Mouse (Mus musculus): Measurements from ENCODE around the gene Ercc6l2. TPM values are rescaled to one million over a fixed set of nuclear protein-coding genes. Genes with fewer than 3 reads are reported as not detected.
A peak's percentile ranks its signal among the peaks of the same experiment; 100 is the strongest.

Gene Ercc6l2
- polyA plus RNA-seq, 1 experiment: 2.0 TPM

- TF ChIP-seq CTCF (IDR thresholded peaks at IDR 0.05; ENCODE audit: extremely low read depth, insufficient read depth, insufficient read length, insufficient replicate concordance) (no peak), POLR2A (IDR thresholded peaks at IDR 0.05; ENCODE audit: low read depth, low read length) (no peak)
- 75% methylated on average over 7 of the region's 7 CpGs for WGBS
- H3K4me1 ChIP-seq (ENCODE audit: control insufficient read depth, insufficient read depth, insufficient read length): no peaks in the 10 kb centered on the region
Measured at GRCm38 (mm10) chr13:63793345-63794308, 21.4 kb upstream of the Ercc6l2 start.

GRCm38 (mm10) chr13:63798677-63799076 is 16.4 kb upstream of the Ercc6l2 start:
- no peak for DNase-seq (ENCODE audit: low read depth in 1 of 2, low spot score in 2 of 2)
- Histone ChIP-seq H3K4me1 (ENCODE audit: control insufficient read depth, insufficient read depth, insufficient read length) (no peaks in the 10 kb centered on the region), H3K36me3 (ENCODE audit: control insufficient read depth, insufficient read depth, low read length) (no peaks in the 10 kb centered on the region), H3K27me3 (ENCODE audit: control insufficient read depth, insufficient read depth, low read length) (no peaks in the 10 kb centered on the region), H3K4me3 (ENCODE audit: extremely low read depth, insufficient read depth, insufficient read length) (no peak overlapping the region), H3K27ac (ENCODE audit: insufficient read depth, low read length) (no peak overlapping the region)
- WGBS: 84% methylated on average over 3 of the region's 3 CpGs
- TF ChIP-seq CTCF (IDR thresholded peaks at IDR 0.05; ENCODE audit: extremely low read depth, insufficient read depth, insufficient read length, insufficient replicate concordance) (no peak), POLR2A (IDR thresholded peaks at IDR 0.05; ENCODE audit: low read depth, low read length) (no peak)

More at GRCm38 (mm10) chr13:63793345-63794308, 21.4 kb upstream of the Ercc6l2 start:
- H3K4me3 ChIP-seq (ENCODE audit: extremely low read depth, insufficient read depth, insufficient read length): no peak overlapping the region
- no peak overlapping the region for H3K27ac ChIP-seq (ENCODE audit: insufficient read depth, low read length)
- H3K36me3 ChIP-seq (ENCODE audit: control insufficient read depth, insufficient read depth, low read length): no peaks in the 10 kb centered on the region
- H3K27me3 ChIP-seq (ENCODE audit: control insufficient read depth, insufficient read depth, low read length): no peaks in the 10 kb centered on the region
- no peak for DNase-seq (ENCODE audit: low read depth in 1 of 2, low spot score in 2 of 2)

GRCm38 (mm10) chr13:63799940-63800339 is 15.1 kb upstream of the Ercc6l2 start:
- 71% methylated on average over 1 of the region's 1 CpGs for WGBS
- Histone ChIP-seq H3K36me3 (ENCODE audit: control insufficient read depth, insufficient read depth, low read length) (no peaks in the 10 kb centered on the region), H3K4me1 (ENCODE audit: control insufficient read depth, insufficient read depth, insufficient read length) (no peaks in the 10 kb centered on the region), H3K4me3 (ENCODE audit: extremely low read depth, insufficient read depth, insufficient read length) (no peak overlapping the region), H3K27ac (ENCODE audit: insufficient read depth, low read length) (no peak overlapping the region), H3K27me3 (ENCODE audit: control insufficient read depth, insufficient read depth, low read length) (no peaks in the 10 kb centered on the region)
- TF ChIP-seq CTCF (IDR thresholded peaks at IDR 0.05; ENCODE audit: extremely low read depth, insufficient read depth, insufficient read length, insufficient replicate concordance) (no peak), POLR2A (IDR thresholded peaks at IDR 0.05; ENCODE audit: low read depth, low read length) (no peak)
- no peak for DNase-seq (ENCODE audit: low read depth in 1 of 2, low spot score in 2 of 2)

- no peaks in the 10 kb centered on the region for H3K36me3 ChIP-seq (ENCODE audit: control insufficient read depth, insufficient read depth, low read length)
- H3K4me1 ChIP-seq (ENCODE audit: control insufficient read depth, insufficient read depth, insufficient read length): no peaks in the 10 kb centered on the region
- DNase-seq (ENCODE audit: low read depth in 1 of 2, low spot score in 2 of 2): no peak
- no peak for TF ChIP-seq CTCF (IDR thresholded peaks at IDR 0.05; ENCODE audit: extremely low read depth, insufficient read depth, insufficient read length, insufficient replicate concordance)
- TF ChIP-seq POLR2A (IDR thresholded peaks at IDR 0.05; ENCODE audit: low read depth, low read length): no peak
- H3K27ac ChIP-seq (ENCODE audit: insufficient read depth, low read length): no peak overlapping the region
- no peaks in the 10 kb centered on the region for H3K27me3 ChIP-seq (ENCODE audit: control insufficient read depth, insufficient read depth, low read length)
- H3K4me3 ChIP-seq (ENCODE audit: extremely low read depth, insufficient read depth, insufficient read length): no peak overlapping the region
- 89% methylated on average over 1 of the region's 1 CpGs for WGBS
Measured at GRCm38 (mm10) chr13:63801289-63801688, 13.8 kb upstream of the Ercc6l2 start.

GRCm38 (mm10) chr13:63807233-63807632 is 7.8 kb upstream of the Ercc6l2 start:
- no peaks in the 10 kb centered on the region for H3K36me3 ChIP-seq (ENCODE audit: control insufficient read depth, insufficient read depth, low read length)
- WGBS: 78% methylated on average over 1 of the region's 1 CpGs
- no peaks in the 10 kb centered on the region for H3K27me3 ChIP-seq (ENCODE audit: control insufficient read depth, insufficient read depth, low read length)
- peaks cover 3% of the 10 kb centered on the region; the same call in 1 of the 2 replicates for H3K4me1 ChIP-seq (ENCODE audit: control insufficient read depth, insufficient read depth, insufficient read length)
- H3K27ac ChIP-seq (ENCODE audit: insufficient read depth, low read length): no peak overlapping the region
- DNase-seq (ENCODE audit: low read depth in 1 of 2, low spot score in 2 of 2): no peak
- no peak overlapping the region for H3K4me3 ChIP-seq (ENCODE audit: extremely low read depth, insufficient read depth, insufficient read length)
- no peak for TF ChIP-seq CTCF (IDR thresholded peaks at IDR 0.05; ENCODE audit: extremely low read depth, insufficient read depth, insufficient read length, insufficient replicate concordance)
- no peak for TF ChIP-seq POLR2A (IDR thresholded peaks at IDR 0.05; ENCODE audit: low read depth, low read length)

- 32% methylated on average over 3 of the region's 3 CpGs for WGBS
- H3K4me1 ChIP-seq (ENCODE audit: control insufficient read depth, insufficient read depth, insufficient read length): peaks cover 3% of the 10 kb centered on the region; the same call in 1 of the 2 replicates
- no peaks in the 10 kb centered on the region for H3K36me3 ChIP-seq (ENCODE audit: control insufficient read depth, insufficient read depth, low read length)
- DNase-seq (ENCODE audit: low read depth in 1 of 2, low spot score in 2 of 2): peak in 1 of 2 experiments; percentile 6
- H3K4me3 ChIP-seq (ENCODE audit: extremely low read depth, insufficient read depth, insufficient read length): no peak overlapping the region
- no peak overlapping the region for H3K27ac ChIP-seq (ENCODE audit: insufficient read depth, low read length)
- TF ChIP-seq POLR2A (IDR thresholded peaks at IDR 0.05; ENCODE audit: low read depth, low read length): no peak
- TF ChIP-seq CTCF (IDR thresholded peaks at IDR 0.05; ENCODE audit: extremely low read depth, insufficient read depth, insufficient read length, insufficient replicate concordance): no peak
- no peaks in the 10 kb centered on the region for H3K27me3 ChIP-seq (ENCODE audit: control insufficient read depth, insufficient read depth, low read length)
Measured at GRCm38 (mm10) chr13:63807979-63808378, 7.1 kb upstream of the Ercc6l2 start.

- no peak overlapping the region for H3K27ac ChIP-seq (ENCODE audit: insufficient read depth, low read length)
- H3K4me1 ChIP-seq (ENCODE audit: control insufficient read depth, insufficient read depth, insufficient read length): peaks cover 5% of the 10 kb centered on the region; the same call in 1 of the 2 replicates
- H3K36me3 ChIP-seq (ENCODE audit: control insufficient read depth, insufficient read depth, low read length): no peaks in the 10 kb centered on the region
- no peaks in the 10 kb centered on the region for H3K27me3 ChIP-seq (ENCODE audit: control insufficient read depth, insufficient read depth, low read length)
- DNase-seq (ENCODE audit: low read depth in 1 of 2, low spot score in 2 of 2): no peak
- TF ChIP-seq CTCF (IDR thresholded peaks at IDR 0.05; ENCODE audit: extremely low read depth, insufficient read depth, insufficient read length, insufficient replicate concordance) (no peak), POLR2A (IDR thresholded peaks at IDR 0.05; ENCODE audit: low read depth, low read length) (no peak)
- no peak overlapping the region for H3K4me3 ChIP-seq (ENCODE audit: extremely low read depth, insufficient read depth, insufficient read length)
Measured at GRCm38 (mm10) chr13:63811477-63811876, 3.6 kb upstream of the Ercc6l2 start.

Measured in spleen, adult 2 months (tissue).